Mouse (Mus musculus): ENCODE measurements around the gene Mrpl50. TPM values are rescaled to one million over a fixed set of nuclear protein-coding genes. Genes with fewer than 3 reads are reported as not detected.

Mrpl50 gene
- 91.4 and 95.7 TPM in 2 replicates for polyA plus RNA-seq (2015; fragmentation: Nextera tagmentation; extraction: Ambion mirVana)

- no peaks in the 10 kb centered on the region for H3K9me3 ChIP-seq (ENCODE audit: low read length)
- peak; percentile 99 for ATAC-seq (ENCODE audit: low FRiP score, low TSS enrichment)
- peak within 1 kb of the TSS; percentile 79 for H3K9ac ChIP-seq (replicated peaks; ENCODE audit: low read length)
- peak within 1 kb of the TSS; percentile 76 for H3K4me3 ChIP-seq (ENCODE audit: low read length)
- H3K27me3 ChIP-seq (ENCODE audit: insufficient read depth, low read length) = no peaks in the 10 kb centered on the region
- H3K27ac ChIP-seq (ENCODE audit: low read length) = peak within 1 kb of the TSS; percentile 62
- under 1% methylated on average over 41 of the region's 41 CpGs for WGBS
- peaks cover 18% of the 10 kb centered on the region for H3K36me3 ChIP-seq (ENCODE audit: insufficient read depth, low read length)
- peaks cover 14% of the 10 kb centered on the region for H3K4me1 ChIP-seq (ENCODE audit: insufficient read depth, low read length)
- peak within 1 kb of the TSS; percentile 69 for H3K4me2 ChIP-seq (replicated peaks; ENCODE audit: low read depth, low read length)
Observed at GRCm38 (mm10) chr4:49520572-49521340, at the start of gene Mrpl50, which contains the start of gene Zfp189. Mrpl50 (minus strand) TSS chr4:49521093. Zfp189 (plus strand) TSS chr4:49521176.

GRCm38 (mm10) chr4:49567613-49568012 lies 46.7 kb upstream of the Mrpl50 start:
- Histone ChIP-seq H3K4me1 (ENCODE audit: insufficient read depth, low read length) (no peaks in the 10 kb centered on the region), H3K4me3 (ENCODE audit: low read length) (no peak overlapping the region), H3K9me3 (ENCODE audit: low read length) (no peaks in the 10 kb centered on the region), H3K4me2 (replicated peaks; ENCODE audit: low read depth, low read length) (no peak overlapping the region), H3K9ac (replicated peaks; ENCODE audit: low read length) (no peak overlapping the region), H3K27ac (ENCODE audit: low read length) (no peak overlapping the region), H3K36me3 (ENCODE audit: insufficient read depth, low read length) (no peaks in the 10 kb centered on the region), H3K27me3 (ENCODE audit: insufficient read depth, low read length) (no peaks in the 10 kb centered on the region)
- ATAC-seq (ENCODE audit: low FRiP score, low TSS enrichment) = peak; percentile 86
- WGBS = 23% methylated on average over 3 of the region's 3 CpGs

- H3K4me3 ChIP-seq (ENCODE audit: low read length) = no peak overlapping the region
- no peak overlapping the region for H3K27ac ChIP-seq (ENCODE audit: low read length)
- peak; percentile 57 for ATAC-seq (ENCODE audit: low FRiP score, low TSS enrichment)
- no peaks in the 10 kb centered on the region for H3K36me3 ChIP-seq (ENCODE audit: insufficient read depth, low read length)
- no peaks in the 10 kb centered on the region for H3K27me3 ChIP-seq (ENCODE audit: insufficient read depth, low read length)
- H3K9me3 ChIP-seq (ENCODE audit: low read length) = no peaks in the 10 kb centered on the region
- H3K4me1 ChIP-seq (ENCODE audit: insufficient read depth, low read length) = 0 out of 2 replicates have a peak, but pooled peaks cover 4% of the 10 kb centered on the region
- 54% methylated on average over 20 of the region's 20 CpGs for WGBS
- no peak overlapping the region for H3K4me2 ChIP-seq (replicated peaks; ENCODE audit: low read depth, low read length)
- H3K9ac ChIP-seq (replicated peaks; ENCODE audit: low read length) = no peak overlapping the region
Observed at GRCm38 (mm10) chr4:49559915-49560772, 39.3 kb upstream of the Mrpl50 start.

- Histone ChIP-seq H3K27me3 (ENCODE audit: insufficient read depth, low read length) (no peaks in the 10 kb centered on the region), H3K4me1 (ENCODE audit: insufficient read depth, low read length) (0 out of 2 replicates have a peak, but pooled peaks cover 4% of the 10 kb centered on the region), H3K4me2 (replicated peaks; ENCODE audit: low read depth, low read length) (no peak overlapping the region), H3K9me3 (ENCODE audit: low read length) (no peaks in the 10 kb centered on the region), H3K4me3 (ENCODE audit: low read length) (no peak overlapping the region), H3K36me3 (ENCODE audit: insufficient read depth, low read length) (no peaks in the 10 kb centered on the region), H3K9ac (replicated peaks; ENCODE audit: low read length) (no peak overlapping the region), H3K27ac (ENCODE audit: low read length) (no peak overlapping the region)
- 80% methylated on average over 2 of the region's 2 CpGs for WGBS
- ATAC-seq (ENCODE audit: low FRiP score, low TSS enrichment) = no peak
Observed at GRCm38 (mm10) chr4:49558181-49558580, 37.3 kb upstream of the Mrpl50 start.

- no peak overlapping the region for H3K4me2 ChIP-seq (replicated peaks; ENCODE audit: low read depth, low read length)
- 98% methylated on average over 7 of the region's 7 CpGs for WGBS
- no peak overlapping the region for H3K27ac ChIP-seq (ENCODE audit: low read length)
- H3K9ac ChIP-seq (replicated peaks; ENCODE audit: low read length) = no peak overlapping the region
- H3K9me3 ChIP-seq (ENCODE audit: low read length) = no peaks in the 10 kb centered on the region
- no peak for ATAC-seq (ENCODE audit: low FRiP score, low TSS enrichment)
- no peaks in the 10 kb centered on the region for H3K27me3 ChIP-seq (ENCODE audit: insufficient read depth, low read length)
- H3K4me1 ChIP-seq (ENCODE audit: insufficient read depth, low read length) = 0 out of 2 replicates have a peak, but pooled peaks cover 4% of the 10 kb centered on the region
- H3K36me3 ChIP-seq (ENCODE audit: insufficient read depth, low read length) = no peaks in the 10 kb centered on the region
- no peak overlapping the region for H3K4me3 ChIP-seq (ENCODE audit: low read length)
Observed at GRCm38 (mm10) chr4:49557375-49557774, 36.5 kb upstream of the Mrpl50 start.

- Histone ChIP-seq H3K27ac (ENCODE audit: low read length) (no peak overlapping the region), H3K4me3 (ENCODE audit: low read length) (no peak overlapping the region), H3K27me3 (ENCODE audit: insufficient read depth, low read length) (no peaks in the 10 kb centered on the region), H3K36me3 (ENCODE audit: insufficient read depth, low read length) (no peaks in the 10 kb centered on the region), H3K9ac (replicated peaks; ENCODE audit: low read length) (no peak overlapping the region), H3K4me1 (ENCODE audit: insufficient read depth, low read length) (no peaks in the 10 kb centered on the region), H3K4me2 (replicated peaks; ENCODE audit: low read depth, low read length) (no peak overlapping the region), H3K9me3 (ENCODE audit: low read length) (no peaks in the 10 kb centered on the region)
- WGBS = 43% methylated on average over 5 of the region's 5 CpGs
- peak; percentile 96 for ATAC-seq (ENCODE audit: low FRiP score, low TSS enrichment)
Observed at GRCm38 (mm10) chr4:49553380-49553779, 32.5 kb upstream of the Mrpl50 start.

GRCm38 (mm10) chr4:49549383-49549782 lies 28.5 kb upstream of the Mrpl50 start, which contains the start of gene Aldob:
Aldob (minus strand) TSS chr4:49549546.
- H3K27ac ChIP-seq (ENCODE audit: low read length) = peak within 1 kb of the TSS; percentile 89
- H3K27me3 ChIP-seq (ENCODE audit: insufficient read depth, low read length) = no peaks in the 10 kb centered on the region
- 48% methylated on average over 3 of the region's 3 CpGs for WGBS
- peak within 1 kb of the TSS; percentile 32 for H3K4me2 ChIP-seq (replicated peaks; ENCODE audit: low read depth, low read length)
- no peaks in the 10 kb centered on the region for H3K36me3 ChIP-seq (ENCODE audit: insufficient read depth, low read length)
- H3K9ac ChIP-seq (replicated peaks; ENCODE audit: low read length) = peak within 1 kb of the TSS; percentile 46; the same call in 1 of the 2 replicates
- no peaks in the 10 kb centered on the region for H3K4me1 ChIP-seq (ENCODE audit: insufficient read depth, low read length)
- H3K9me3 ChIP-seq (ENCODE audit: low read length) = no peaks in the 10 kb centered on the region
- H3K4me3 ChIP-seq (ENCODE audit: low read length) = peak within 1 kb of the TSS; percentile 27
- 0 out of 2 replicates have a peak, but pooled peaks have one; percentile 8 for ATAC-seq (ENCODE audit: low FRiP score, low TSS enrichment)

- WGBS = 69% methylated on average over 7 of the region's 7 CpGs
- H3K36me3 ChIP-seq (ENCODE audit: insufficient read depth, low read length) = no peaks in the 10 kb centered on the region
- H3K4me2 ChIP-seq (replicated peaks; ENCODE audit: low read depth, low read length) = 0 out of 2 replicates have a peak overlapping the region, but pooled peaks have one; percentile 2
Observed at GRCm38 (mm10) chr4:49547544-49548219, 26.8 kb upstream of the Mrpl50 start.

GRCm38 (mm10) chr4:49546873-49547543 lies 26.1 kb upstream of the Mrpl50 start:
- Histone ChIP-seq H3K4me2 (replicated peaks; ENCODE audit: low read depth, low read length) (no peak overlapping the region), H3K9me3 (ENCODE audit: low read length) (no peaks in the 10 kb centered on the region), H3K27me3 (ENCODE audit: insufficient read depth, low read length) (no peaks in the 10 kb centered on the region), H3K9ac (replicated peaks; ENCODE audit: low read length) (no peak overlapping the region), H3K4me1 (ENCODE audit: insufficient read depth, low read length) (no peaks in the 10 kb centered on the region), H3K27ac (ENCODE audit: low read length) (peak overlapping the region; percentile 13; the same call in 1 of the 2 replicates), H3K36me3 (ENCODE audit: insufficient read depth, low read length) (no peaks in the 10 kb centered on the region), H3K4me3 (ENCODE audit: low read length) (no peak overlapping the region)
- peak; percentile 80 for ATAC-seq (ENCODE audit: low FRiP score, low TSS enrichment)
- 49% methylated on average over 6 of the region's 6 CpGs for WGBS

More at GRCm38 (mm10) chr4:49547544-49548219, 26.8 kb upstream of the Mrpl50 start:
- no peaks in the 10 kb centered on the region for H3K27me3 ChIP-seq (ENCODE audit: insufficient read depth, low read length)
- peak; percentile 57; the same call in 1 of the 2 replicates for ATAC-seq (ENCODE audit: low FRiP score, low TSS enrichment)
- no peaks in the 10 kb centered on the region for H3K9me3 ChIP-seq (ENCODE audit: low read length)
- H3K27ac ChIP-seq (ENCODE audit: low read length) = peak overlapping the region; percentile 89
- H3K4me3 ChIP-seq (ENCODE audit: low read length) = peak overlapping the region; percentile 27
- peak overlapping the region; percentile 46; the same call in 1 of the 2 replicates for H3K9ac ChIP-seq (replicated peaks; ENCODE audit: low read length)
- H3K4me1 ChIP-seq (ENCODE audit: insufficient read depth, low read length) = no peaks in the 10 kb centered on the region
